Mouse (Mus musculus) neural tube, embryonic 12.5 days (tissue): ENCODE measurements around the gene Fbxw8. TPM values are rescaled to one million over a fixed set of nuclear protein-coding genes. Genes with fewer than 3 reads are reported as not detected.

ENCODE experiments used
- ATAC-seq: fragments of 200-750 bp; cut with Nextera tagmentation; 2 replicates; pipeline ENCODE4 v1.8.0; 2017; ENCODE audit warnings: low read depth, mild to moderate bottlenecking, moderate TSS enrichment, moderate library complexity; ENCODE audit not compliant: low FRiP score
- H3K27ac ChIP-seq: fragments of 300-500 bp; sonication (generic); 2 replicates; pipeline ENCODE4 v1.5.1; 2016
- H3K27me3 ChIP-seq: fragments of 300-500 bp; sonication (generic); replicated peaks from 2 replicates; pipeline ENCODE4 v1.6.1; 2016; ENCODE audit warnings: mild to moderate bottlenecking
- H3K36me3 ChIP-seq: fragments of 300-500 bp; sonication (generic); 2 replicates; pipeline ENCODE4 v1.6.1; 2016; ENCODE audit warnings: mild to moderate bottlenecking
- H3K4me1 ChIP-seq: fragments of 300-500 bp; sonication (generic); 2 replicates; pipeline ENCODE4 v1.6.1; 2016
- H3K4me2 ChIP-seq: fragments of 300-500 bp; sonication (generic); replicated peaks from 2 replicates; pipeline ENCODE4 v1.6.1; 2016; ENCODE audit warnings: mild to moderate bottlenecking
- H3K4me3 ChIP-seq: fragments of 300-500 bp; sonication (generic); 2 replicates; pipeline ENCODE4 v1.5.1; 2016
- H3K9ac ChIP-seq: fragments of 300-500 bp; sonication (generic); 2 replicates; pipeline ENCODE4 v1.6.1; 2016; ENCODE audit warnings: mild to moderate bottlenecking
- H3K9me3 ChIP-seq: fragments of 300-500 bp; sonication (generic); 2 replicates; pipeline ENCODE4 v1.6.1; 2016; ENCODE audit warnings: mild to moderate bottlenecking
- WGBS: fragments of 180-500 bp; shearing (Covaris S2); methylation state at CpG from one replicate; pipeline ENCODE4 v1.1.7; 2016; 5-methylcytosine and 5-hydroxymethylcytosine counted together
- polyA plus RNA-seq: library from polyadenylated mRNA; unstranded; fragments of >200 nt; fragmentation: Nextera tagmentation; extraction: Ambion mirVana; gene quantifications from 2 replicates; pipeline ENCODE4 v1.2.1, GENCODE M21; 2016

Fbxw8 gene
- polyA plus RNA-seq, 1 experiment from 2014 or later: 40.4 TPM

- Histone ChIP-seq H3K9ac (no peak overlapping the region), H3K36me3 (peaks cover 22% of the 10 kb centered on the region), H3K27me3 (no peaks in the 10 kb centered on the region), H3K4me3 (no peak overlapping the region), H3K4me2 (no peak overlapping the region), H3K27ac (no peak overlapping the region), H3K9me3 (no peaks in the 10 kb centered on the region), H3K4me1 (peaks cover 15% of the 10 kb centered on the region; the same call in 1 of the 2 replicates)
- no peak for ATAC-seq
- WGBS: 89% methylated on average over 4 of the region's 4 CpGs
Observed at GRCm38 (mm10) chr5:118121928-118122327, 33.3 kb downstream of the Fbxw8 start.

- Histone ChIP-seq H3K9me3 (no peaks in the 10 kb centered on the region), H3K9ac (no peak overlapping the region), H3K27ac (no peak overlapping the region), H3K36me3 (peaks cover 16% of the 10 kb centered on the region; the same call in 1 of the 2 replicates), H3K4me1 (peaks cover 16% of the 10 kb centered on the region; the same call in 1 of the 2 replicates), H3K4me3 (no peak overlapping the region), H3K4me2 (no peak overlapping the region), H3K27me3 (no peaks in the 10 kb centered on the region)
- no peak for ATAC-seq
- WGBS: 25% methylated on average over 2 of the region's 2 CpGs
Observed at GRCm38 (mm10) chr5:118120670-118121069, 34.6 kb downstream of the Fbxw8 start.

DNA sequence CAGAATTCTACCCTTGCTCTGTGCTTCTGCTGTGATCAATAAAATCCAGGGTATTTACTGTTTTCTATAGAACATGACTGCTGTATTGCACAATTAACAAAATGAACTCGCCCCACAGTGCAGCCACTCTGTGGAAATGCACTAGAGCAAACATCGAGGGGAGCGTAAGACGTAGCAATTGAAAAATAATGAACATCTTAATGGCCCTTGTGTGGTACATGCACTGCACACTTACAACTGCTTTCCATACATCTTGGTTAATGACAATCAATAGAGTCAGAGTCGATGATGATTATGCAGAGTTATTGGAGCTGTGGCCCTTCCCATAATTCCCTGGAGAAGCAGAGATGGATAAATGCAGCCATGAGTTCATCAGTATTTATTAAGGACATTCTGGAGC, 36.3 kb downstream of the Fbxw8 start:
- no peaks in the 10 kb centered on the region for H3K27me3 ChIP-seq
- no peak overlapping the region; the same call in 1 of the 2 replicates for H3K4me2 ChIP-seq
- ATAC-seq: no peak
- 0 out of 2 replicates have a peak, but pooled peaks cover 5% of the 10 kb centered on the region for H3K36me3 ChIP-seq
- H3K4me3 ChIP-seq: no peak overlapping the region
- peaks cover 19% of the 10 kb centered on the region; the same call in 1 of the 2 replicates for H3K4me1 ChIP-seq
- no peak overlapping the region for H3K9ac ChIP-seq
- H3K27ac ChIP-seq: no peak overlapping the region
- WGBS: 76% methylated on average over 5 of the region's 5 CpGs
- H3K9me3 ChIP-seq: no peaks in the 10 kb centered on the region

- H3K9ac ChIP-seq: no peak overlapping the region
- peak overlapping the region; percentile 9; the same call in 1 of the 2 replicates for H3K4me2 ChIP-seq
- 79% methylated on average over 3 of the region's 3 CpGs for WGBS
- H3K27ac ChIP-seq: no peak overlapping the region
- 0 out of 2 replicates have a peak, but pooled peaks cover 5% of the 10 kb centered on the region for H3K36me3 ChIP-seq
- ATAC-seq: no peak
- H3K4me1 ChIP-seq: peaks cover 19% of the 10 kb centered on the region; the same call in 1 of the 2 replicates
- H3K27me3 ChIP-seq: no peaks in the 10 kb centered on the region
- no peaks in the 10 kb centered on the region for H3K9me3 ChIP-seq
- no peak overlapping the region for H3K4me3 ChIP-seq
Observed at GRCm38 (mm10) chr5:118118351-118118750, 36.9 kb downstream of the Fbxw8 start.

DNA sequence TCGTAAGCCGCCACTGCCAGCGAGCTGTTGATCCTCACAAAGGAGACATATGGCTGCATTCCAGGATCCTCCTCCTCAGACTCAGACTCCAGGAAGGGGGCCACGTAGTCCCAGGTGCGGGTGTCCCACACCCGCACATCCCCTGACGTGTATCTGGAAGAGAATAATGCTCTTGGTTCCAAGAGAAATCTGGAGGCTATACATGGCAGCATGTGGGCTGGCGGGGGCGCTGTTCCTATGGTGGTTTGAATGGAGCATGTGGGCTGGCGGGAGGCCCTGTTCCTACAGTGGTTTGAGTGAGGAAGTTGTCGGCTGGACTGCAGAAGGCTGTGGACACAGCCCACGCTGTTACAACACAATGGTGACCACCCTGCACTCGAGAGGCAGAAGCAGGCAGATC, 41.6 kb downstream of the Fbxw8 start:
- Histone ChIP-seq H3K36me3 (peaks cover 32% of the 10 kb centered on the region), H3K27me3 (no peaks in the 10 kb centered on the region), H3K9me3 (no peaks in the 10 kb centered on the region), H3K9ac (no peak overlapping the region), H3K4me3 (no peak overlapping the region), H3K4me2 (no peak overlapping the region), H3K4me1 (peaks cover 7% of the 10 kb centered on the region), H3K27ac (no peak overlapping the region)
- WGBS: 79% methylated on average over 13 of the region's 13 CpGs
- ATAC-seq: no peak

DNA sequence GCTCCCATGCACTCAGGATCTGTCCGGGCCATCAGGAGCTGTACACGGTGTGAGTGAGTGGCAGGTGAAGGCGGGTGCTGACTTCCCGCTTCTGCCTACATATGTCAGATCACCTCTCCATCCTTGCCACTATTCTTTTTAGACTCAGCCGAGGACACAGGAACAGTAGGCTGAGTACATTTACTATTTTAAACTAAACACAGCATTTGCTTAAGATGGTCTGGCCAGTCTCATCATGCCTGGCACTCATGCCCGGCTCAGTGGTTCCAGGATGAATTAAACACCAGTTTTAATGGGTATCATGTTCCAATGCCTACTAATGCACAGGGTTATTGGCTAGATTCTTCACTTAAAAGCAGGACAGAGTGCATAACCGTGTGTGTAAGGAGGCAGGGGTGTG, 42.2 kb downstream of the Fbxw8 start:
- Histone ChIP-seq H3K9me3 (no peaks in the 10 kb centered on the region), H3K27ac (no peak overlapping the region), H3K27me3 (no peaks in the 10 kb centered on the region), H3K4me1 (peaks cover 13% of the 10 kb centered on the region), H3K4me3 (no peak overlapping the region), H3K36me3 (peaks cover 32% of the 10 kb centered on the region), H3K9ac (no peak overlapping the region), H3K4me2 (no peak overlapping the region)
- 97% methylated on average over 7 of the region's 7 CpGs for WGBS
- no peak for ATAC-seq

- WGBS: 91% methylated on average over 7 of the region's 7 CpGs
- no peak overlapping the region for H3K9ac ChIP-seq
- 0 out of 2 replicates have a peak overlapping the region, but pooled peaks have one; percentile 32 for H3K27ac ChIP-seq
Observed at GRCm38 (mm10) chr5:118108794-118109440, 46.3 kb downstream of the Fbxw8 start.

GRCm38 (mm10) chr5:118108124-118108793, 47.0 kb downstream of the Fbxw8 start:
- no peak overlapping the region for H3K4me2 ChIP-seq
- no peak overlapping the region for H3K9ac ChIP-seq
- no peak for ATAC-seq
- H3K4me1 ChIP-seq: peaks cover 8% of the 10 kb centered on the region; the same call in 1 of the 2 replicates
- H3K4me3 ChIP-seq: no peak overlapping the region
- peaks cover 40% of the 10 kb centered on the region for H3K36me3 ChIP-seq
- 81% methylated on average over 17 of the region's 17 CpGs for WGBS
- H3K27me3 ChIP-seq: no peaks in the 10 kb centered on the region
- H3K27ac ChIP-seq: 0 out of 2 replicates have a peak overlapping the region, but pooled peaks have one; percentile 32
- no peaks in the 10 kb centered on the region for H3K9me3 ChIP-seq

More at GRCm38 (mm10) chr5:118108794-118109440, 46.3 kb downstream of the Fbxw8 start:
- peaks cover 38% of the 10 kb centered on the region for H3K36me3 ChIP-seq
- H3K4me2 ChIP-seq: no peak overlapping the region
- H3K4me1 ChIP-seq: peaks cover 8% of the 10 kb centered on the region; the same call in 1 of the 2 replicates
- no peak for ATAC-seq
- H3K9me3 ChIP-seq: no peaks in the 10 kb centered on the region
- H3K27me3 ChIP-seq: no peaks in the 10 kb centered on the region
- no peak overlapping the region for H3K4me3 ChIP-seq

- no peak overlapping the region for H3K27ac ChIP-seq
- no peak overlapping the region for H3K9ac ChIP-seq
- ATAC-seq: no peak
- peaks cover 41% of the 10 kb centered on the region for H3K36me3 ChIP-seq
- 95% methylated on average over 10 of the region's 10 CpGs for WGBS
- H3K4me1 ChIP-seq: peaks cover 8% of the 10 kb centered on the region; the same call in 1 of the 2 replicates
- no peaks in the 10 kb centered on the region for H3K27me3 ChIP-seq
- H3K9me3 ChIP-seq: no peaks in the 10 kb centered on the region
- H3K4me2 ChIP-seq: no peak overlapping the region
- no peak overlapping the region for H3K4me3 ChIP-seq
Observed at GRCm38 (mm10) chr5:118106667-118107066, 48.6 kb downstream of the Fbxw8 start.

DNA sequence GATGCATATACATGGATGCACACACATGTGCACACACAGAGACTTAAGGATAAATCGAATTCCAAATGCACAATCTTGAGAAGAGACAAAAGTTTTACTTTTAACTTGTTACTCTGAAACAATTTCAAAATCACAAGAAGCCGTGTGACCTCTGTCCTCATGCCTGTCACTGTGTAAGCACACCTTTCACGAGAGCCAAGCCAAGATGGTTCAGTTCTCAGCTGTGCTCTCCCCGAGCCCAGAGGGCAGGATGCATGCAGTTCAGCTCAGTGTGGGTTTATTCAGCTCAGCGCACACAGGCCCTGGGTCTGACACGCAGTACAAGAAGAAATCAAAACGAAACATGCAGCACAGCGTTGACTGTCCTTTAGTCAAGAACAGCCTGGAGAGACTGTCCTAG, 49.7 kb downstream of the Fbxw8 start:
- peaks cover 33% of the 10 kb centered on the region for H3K36me3 ChIP-seq

DNA sequence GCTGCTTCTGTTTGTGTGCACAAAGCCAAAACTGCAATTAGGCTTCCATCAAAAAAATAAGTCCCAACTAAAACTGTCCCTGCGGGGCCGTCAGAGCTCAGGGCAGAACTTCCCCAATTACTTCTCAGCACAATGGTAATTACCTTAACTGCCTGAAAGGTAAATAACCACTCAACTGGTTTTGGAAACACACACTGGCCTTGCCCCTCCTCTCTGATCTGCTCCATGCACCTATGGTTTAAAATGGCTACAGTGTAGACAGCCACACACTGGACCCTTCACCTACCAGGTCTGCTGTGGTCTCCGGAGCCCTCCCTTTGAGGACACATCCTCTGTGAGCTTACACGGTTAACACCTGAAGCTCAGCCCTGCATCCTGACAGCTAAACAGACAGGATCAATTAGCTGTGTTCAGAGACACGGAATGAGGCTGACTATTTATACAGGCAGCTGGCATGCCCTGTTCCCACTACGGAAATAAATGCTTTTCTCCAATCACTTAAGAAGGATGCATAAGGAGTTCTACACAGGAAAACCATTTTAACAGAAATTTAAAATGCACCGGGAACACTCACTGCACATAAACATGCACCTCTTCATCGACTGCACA, 55.3 kb downstream of the Fbxw8 start:
- no peaks in the 10 kb centered on the region for H3K27me3 ChIP-seq
- no peak overlapping the region for H3K4me3 ChIP-seq
- H3K36me3 ChIP-seq: peaks cover 16% of the 10 kb centered on the region
- ATAC-seq: peak; percentile 25; the same call in 1 of the 2 replicates
- H3K4me2 ChIP-seq: no peak overlapping the region
- H3K9ac ChIP-seq: no peak overlapping the region
- H3K9me3 ChIP-seq: no peaks in the 10 kb centered on the region
- peaks cover 21% of the 10 kb centered on the region for H3K4me1 ChIP-seq
- no peak overlapping the region for H3K27ac ChIP-seq
- WGBS: 63% methylated on average over 8 of the region's 8 CpGs

More for the DNA sequence above, 49.7 kb downstream of the Fbxw8 start:
- no peak for ATAC-seq
- H3K4me3 ChIP-seq: no peak overlapping the region
- no peaks in the 10 kb centered on the region for H3K9me3 ChIP-seq
- no peak overlapping the region for H3K9ac ChIP-seq
- peaks cover 13% of the 10 kb centered on the region for H3K4me1 ChIP-seq
- WGBS: 93% methylated on average over 8 of the region's 8 CpGs
- no peak overlapping the region for H3K27ac ChIP-seq
- no peak overlapping the region for H3K4me2 ChIP-seq
- H3K27me3 ChIP-seq: no peaks in the 10 kb centered on the region
